Mouse (Mus musculus) thymus, adult 2 months (tissue): ENCODE results near the gene Ide.

ENCODE experiments used
- CTCF ChIP-seq: fragments of 200-500 bp; IDR thresholded peaks from 2 replicates; pipeline ENCODE4 v1.5.1; 2012; ENCODE audit warnings: mild to moderate bottlenecking, control low read depth, low read length, moderate library complexity, borderline replicate concordance; ENCODE audit not compliant: control insufficient read depth, poor library complexity, insufficient read depth; ENCODE audit errors: extremely low read depth
- POLR2A ChIP-seq: fragments of 200-500 bp; IDR thresholded peaks from 2 replicates; pipeline ENCODE4 v1.6.1; 2012; ENCODE audit warnings: mild to moderate bottlenecking, low read length, control low read depth, moderate library complexity; ENCODE audit not compliant: control insufficient read depth, poor library complexity, insufficient read depth; ENCODE audit errors: extremely low read depth

DNA sequence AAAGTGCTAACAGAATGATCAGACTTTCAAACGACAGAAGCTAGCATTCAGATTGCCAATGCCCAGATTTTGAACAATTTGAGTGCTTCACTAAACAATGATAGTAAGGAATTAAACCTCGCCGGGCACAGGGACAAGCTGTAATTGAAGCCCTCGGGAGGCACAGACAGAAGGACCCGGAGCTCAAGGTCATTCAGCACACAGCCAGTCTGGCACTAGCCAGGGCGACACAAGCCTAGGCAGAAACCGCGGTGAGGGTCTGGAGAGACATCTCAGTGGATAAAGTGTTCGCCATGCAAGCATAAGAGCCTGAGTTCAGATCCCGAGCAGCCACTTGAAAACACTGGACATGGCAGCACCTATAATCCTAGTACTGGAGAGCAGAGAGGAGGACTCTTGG lies 10.7 kb upstream of the Ide start:
- TF ChIP-seq POLR2A (no peak), CTCF (no peak)
